Mouse (Mus musculus): ENCODE results near the gene Adnp. TPM values are rescaled to one million over a fixed set of nuclear protein-coding genes. Genes with fewer than 3 reads are reported as not detected.

The Adnp gene
- total RNA-seq (2021), result 10 to 100 TPM; 47.6 to 66.2 TPM
- long read RNA-seq, experiment 1, full-length matches to known transcripts, result 7 of 11 reads
- long read RNA-seq, experiment 1, partial matches to known transcripts, result 2 of 11 reads
- long read RNA-seq, experiment 1, other reads (novel, unspliced or antisense), result 2 of 11 reads
- long read RNA-seq, experiment 2, result 0 reads

- peak; percentile 96 for DNase-seq
Measured at GRCm38 (mm10) chr2:168206725-168207644, at the start of gene Adnp. Gene Adnp (minus strand): TSS chr2:168207112.

GRCm38 (mm10) chr2:168256506-168256905, 49.6 kb upstream of the Adnp start:
- no peak for DNase-seq

DNA sequence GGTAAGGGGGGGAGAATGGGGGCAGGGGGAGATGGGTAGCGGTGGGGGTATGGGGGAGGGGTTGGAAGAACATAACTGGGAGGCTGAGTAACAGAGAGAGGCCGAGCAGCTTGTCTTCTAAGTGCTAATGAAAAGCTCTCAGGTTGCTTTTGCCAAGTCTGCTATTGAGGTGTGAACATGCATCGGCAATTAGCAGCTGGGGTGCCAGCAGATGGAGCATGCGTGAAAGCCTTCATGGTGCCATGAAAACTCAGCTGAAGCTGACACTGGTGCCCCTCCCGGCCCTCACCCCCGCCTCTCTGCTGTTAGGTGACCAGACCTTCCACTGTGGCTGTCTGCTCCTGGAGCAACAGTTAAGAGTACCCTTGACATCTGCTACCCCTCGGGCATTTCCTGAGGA, 46.9 kb upstream of the Adnp start:
- DNase-seq, result no peak

- peak; percentile 22 for DNase-seq
Measured at GRCm38 (mm10) chr2:168252639-168253292, 45.9 kb upstream of the Adnp start.

DNA sequence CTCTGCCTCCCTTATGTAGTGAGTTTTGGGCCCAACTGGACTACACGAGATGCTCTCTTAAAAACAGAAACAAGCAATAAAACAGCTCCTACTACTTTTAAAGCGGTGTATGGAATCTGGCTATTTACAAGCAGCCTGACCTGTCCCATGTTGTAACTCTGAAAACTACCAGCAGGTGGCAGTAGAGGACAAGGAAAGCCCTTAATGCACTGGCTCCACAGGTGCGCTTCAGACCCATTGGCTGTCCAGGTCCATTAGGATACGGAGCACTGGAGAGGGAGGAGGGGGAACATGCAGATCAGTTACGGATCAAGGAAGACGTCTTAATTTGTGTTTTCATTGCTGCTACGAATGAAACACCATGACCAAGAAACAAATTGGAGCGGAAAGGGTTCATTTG, 43.4 kb upstream of the Adnp start:
- peak; percentile 91 for DNase-seq

DNA sequence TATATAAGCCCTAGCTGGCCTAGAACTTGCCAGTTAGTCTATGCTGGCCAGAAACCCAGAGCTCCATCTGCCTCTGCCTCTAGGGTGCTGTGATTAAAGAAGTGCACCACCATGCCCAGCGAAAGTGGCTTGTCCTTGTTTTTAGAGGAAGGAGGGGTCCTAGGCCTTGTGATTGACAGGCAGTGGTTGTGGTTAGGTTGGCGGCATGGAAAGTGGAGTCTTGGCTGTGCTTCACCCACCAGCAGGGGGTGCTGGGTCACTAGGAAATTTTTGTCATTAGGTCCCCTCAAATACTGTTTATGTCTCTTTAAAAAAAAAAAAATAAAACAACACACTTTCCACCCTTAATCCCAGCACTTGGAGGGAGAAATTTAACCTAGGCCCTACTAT, 41.9 kb upstream of the Adnp start:
- DNase-seq, result peak; percentile 25

- DNase-seq, result no peak
Measured at GRCm38 (mm10) chr2:168248167-168248855, 41.4 kb upstream of the Adnp start.

DNA sequence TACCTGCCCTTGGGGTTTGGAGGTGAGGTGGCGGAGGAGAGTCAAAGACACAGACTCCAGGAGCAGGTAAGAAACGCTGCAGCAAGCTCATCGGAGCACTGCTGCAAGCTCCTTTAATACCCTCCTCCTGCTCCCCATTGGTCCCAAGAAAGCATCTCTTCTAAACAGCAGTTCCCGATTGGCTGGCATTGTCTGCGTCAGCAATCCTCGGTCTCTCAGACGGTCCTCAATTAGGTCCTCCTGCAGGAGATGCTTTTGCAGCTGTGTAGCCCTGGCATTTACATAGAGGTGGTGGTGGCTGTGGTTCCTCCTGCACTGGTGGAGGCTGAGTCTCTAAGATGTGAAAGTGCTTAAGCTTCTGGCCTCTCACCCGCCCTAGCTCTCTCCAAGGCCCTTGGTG, 38.7 kb upstream of the Adnp start:
- DNase-seq, result no peak

GRCm38 (mm10) chr2:168243278-168243677, 36.4 kb upstream of the Adnp start:
- DNase-seq, result no peak

DNA sequence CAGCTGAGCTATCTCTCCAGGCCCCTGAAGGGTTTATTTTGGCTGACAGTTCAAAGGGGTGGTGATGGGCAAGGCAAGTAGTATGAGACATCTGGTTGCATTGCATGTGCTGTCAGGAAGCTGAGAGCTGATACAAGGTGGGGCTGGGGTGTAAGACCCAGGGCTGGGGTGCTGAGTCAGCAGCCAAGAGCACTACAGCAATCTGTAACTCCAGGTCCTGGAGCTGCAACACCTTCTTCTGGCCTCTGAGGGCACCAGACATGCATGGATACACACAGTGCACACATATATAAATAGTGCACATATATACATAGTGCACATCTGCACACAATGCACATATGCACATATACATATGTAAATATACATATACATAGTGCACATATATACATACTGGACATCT, 35.9 kb upstream of the Adnp start:
- DNase-seq, result no peak

- no peak for DNase-seq
Measured at GRCm38 (mm10) chr2:168238335-168238734, 31.4 kb upstream of the Adnp start.

GRCm38 (mm10) chr2:168233286-168233685, 26.4 kb upstream of the Adnp start:
- no peak for DNase-seq

- DNase-seq, result no peak
Measured at GRCm38 (mm10) chr2:168231471-168231829, 24.5 kb upstream of the Adnp start.

DNA sequence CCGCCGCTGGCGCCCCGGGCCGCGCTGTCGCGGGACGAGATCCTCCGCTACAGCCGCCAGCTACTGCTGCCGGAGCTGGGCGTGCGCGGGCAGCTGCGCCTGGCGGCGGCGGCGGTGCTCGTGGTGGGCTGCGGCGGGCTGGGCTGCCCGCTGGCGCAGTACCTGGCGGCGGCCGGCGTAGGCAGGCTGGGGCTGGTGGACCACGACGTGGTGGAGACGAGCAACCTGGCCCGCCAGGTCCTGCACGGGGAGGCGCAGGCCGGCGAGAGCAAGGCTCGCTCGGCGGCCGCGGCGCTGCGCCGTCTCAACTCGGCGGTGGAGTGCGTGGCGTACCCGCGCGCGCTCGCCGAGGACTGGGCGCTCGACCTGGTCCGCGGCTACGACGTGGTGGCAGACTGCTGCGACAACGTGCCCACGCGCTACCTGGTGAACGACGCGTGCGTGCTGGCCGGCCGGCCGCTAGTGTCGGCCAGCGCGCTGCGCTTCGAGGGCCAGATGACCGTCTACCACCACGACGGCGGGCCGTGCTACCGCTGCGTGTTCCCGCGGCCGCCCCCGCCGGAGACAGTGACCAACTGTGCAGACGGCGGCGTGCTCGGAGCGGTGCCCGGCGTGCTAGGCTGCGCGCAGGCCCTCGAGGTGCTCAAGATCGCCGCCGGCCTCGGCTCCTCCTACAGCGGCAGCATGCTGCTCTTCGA, 24.0 kb upstream of the Adnp start:
- DNase-seq, result peak; percentile 29

- DNase-seq, result peak; percentile 90
Measured at GRCm38 (mm10) chr2:168230026-168230728, 23.3 kb upstream of the Adnp start, which contains the start of the genes Gm20716, Dpm1 and Mocs3. Gene Gm20716 (minus strand): TSS chr2:168230364. Gene Dpm1 (minus strand): TSS chr2:168230591. Gene Mocs3 (plus strand): TSS chr2:168230622.

GRCm38 (mm10) chr2:168229116-168230025, 22.5 kb upstream of the Adnp start:
- peak; percentile 71 for DNase-seq

DNA sequence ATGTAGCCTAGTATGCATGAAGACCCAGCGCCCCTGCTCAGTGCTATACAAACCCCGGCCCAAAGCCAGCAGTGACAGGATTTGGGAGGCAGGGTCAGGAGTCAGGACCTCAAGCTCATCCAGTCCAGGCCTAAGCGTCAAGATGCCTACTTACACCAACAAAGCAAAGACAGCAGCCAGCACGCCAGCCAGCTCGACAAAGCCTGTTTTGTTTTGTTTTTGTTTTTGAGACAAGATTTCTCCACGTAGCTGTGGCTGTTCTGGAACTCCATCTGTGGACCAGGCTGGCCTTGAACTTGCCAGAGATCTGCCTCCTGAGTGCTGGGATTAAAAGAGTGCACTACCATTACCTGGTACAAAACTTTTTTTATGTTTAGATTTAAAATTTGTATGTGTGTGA, 16.4 kb upstream of the Adnp start:
- no peak for DNase-seq

DNA sequence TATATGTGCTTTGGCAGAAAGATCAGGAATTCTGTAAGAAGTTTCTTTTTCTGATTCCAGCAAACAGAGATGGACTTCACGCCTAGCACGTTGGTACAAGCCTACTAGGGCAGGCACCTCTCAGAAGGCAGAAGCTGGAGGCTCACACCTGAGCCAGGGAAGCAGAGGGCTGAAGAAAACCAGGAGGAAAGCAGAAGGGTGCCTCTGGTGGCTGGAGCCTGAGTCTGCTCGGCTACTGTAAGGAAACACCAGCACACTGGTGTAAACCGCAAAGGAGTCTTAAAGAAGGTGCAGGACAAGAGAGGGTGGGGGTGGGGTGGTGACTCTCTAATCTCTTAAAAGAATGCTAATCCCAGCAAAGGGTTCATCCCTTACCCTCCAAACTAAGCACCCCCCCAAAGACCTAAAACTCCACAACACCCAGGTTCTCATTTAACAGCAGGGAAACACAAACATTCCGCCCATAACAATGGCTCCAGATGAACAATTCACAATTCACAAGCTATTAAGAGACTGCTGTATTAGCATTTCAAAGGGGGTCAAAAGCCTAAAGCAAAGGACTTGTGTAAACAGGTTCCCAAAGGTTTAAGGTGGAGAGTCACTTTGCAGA, 7.0 kb upstream of the Adnp start:
- no peak for DNase-seq

DNA sequence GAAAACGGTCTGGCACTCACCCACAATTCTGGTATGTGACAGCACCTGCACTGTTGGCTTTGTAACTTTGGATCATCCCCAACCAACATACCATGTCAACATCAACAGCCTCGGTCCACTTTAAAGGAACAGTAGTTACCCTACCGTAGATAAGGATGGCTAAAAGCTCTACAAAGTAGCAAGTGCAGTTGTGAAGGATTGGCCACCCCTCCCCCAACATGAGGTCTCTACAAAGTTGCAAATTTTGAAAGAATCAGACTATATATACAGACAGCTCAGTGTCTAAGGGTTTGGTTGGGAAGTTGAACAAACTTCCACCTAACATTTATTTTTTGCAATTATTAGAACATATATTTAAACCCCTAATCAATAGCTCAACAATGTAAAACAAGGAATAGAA, 971 bp upstream of the Adnp start:
- no peak for DNase-seq
